Mouse (Mus musculus): Measurements from ENCODE around the gene Zfp36.

DNA sequence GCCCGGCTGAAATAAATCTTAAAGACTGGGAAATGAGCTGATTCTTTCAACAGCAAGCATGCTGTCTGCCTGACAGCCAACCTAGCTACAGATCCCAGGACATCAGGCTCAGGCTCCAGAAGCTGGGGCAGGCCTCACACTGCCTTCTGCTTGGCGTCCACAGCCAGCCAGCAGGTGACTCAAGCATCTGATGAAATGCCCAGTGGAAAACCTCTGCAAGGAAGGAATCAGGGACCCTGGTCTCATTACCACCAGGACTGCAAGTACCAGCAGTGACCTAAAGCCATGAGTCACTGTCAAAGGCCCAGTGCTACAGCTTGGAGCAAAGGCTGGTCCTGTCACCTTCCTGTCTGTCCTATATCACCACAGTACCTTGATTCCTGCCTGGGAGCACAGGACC lies 44.6 kb downstream of the Zfp36 start:
- no peak for TF ChIP-seq CTCF (IDR thresholded peaks at IDR 0.05; ENCODE audit: low read depth, low read length)
- TF ChIP-seq TAL1 (conservative IDR thresholded peaks at IDR 0.05; ENCODE audit: low read depth, low read length), result no peak
- no peak for TF ChIP-seq GATA1 (IDR thresholded peaks at IDR 0.05; ENCODE audit: borderline replicate concordance, low read length)
- no peak for TF ChIP-seq POLR2AphosphoS5 (IDR thresholded peaks at IDR 0.05; ENCODE audit: insufficient replicate concordance, low read depth, low read length)

Data from G1E (cell line).